Mouse (Mus musculus) liver, postnatal 0 days (tissue): ENCODE measurements around the gene Arhgef2. TPM values are rescaled to one million over a fixed set of nuclear protein-coding genes. Genes with fewer than 3 reads are reported as not detected.
A peak's percentile ranks its signal among the peaks of the same experiment; 100 is the strongest.

Experiments used
- ATAC-seq: fragments of 200-750 bp; cut with Nextera tagmentation; 2 replicates; pipeline ENCODE4 v1.8.0; 2017; ENCODE audit warnings: mild to moderate bottlenecking, moderate library complexity
- DNase-seq: peaks from one replicate; pipeline ENCODE4 v3.0.0-alpha.2; 2016
- H3K27ac ChIP-seq: fragments of 300-500 bp; sonication (generic); 2 replicates; pipeline ENCODE4 v1.5.1; 2014; ENCODE audit warnings: antibody characterized with exemption, moderate library complexity, mild to moderate bottlenecking, low read depth
- H3K27me3 ChIP-seq: fragments of 300-500 bp; sonication (generic); 2 replicates; pipeline ENCODE4 v1.6.1; 2014; ENCODE audit warnings: low read length, control low read depth, mixed read lengths; ENCODE audit not compliant: insufficient read depth
- H3K36me3 ChIP-seq: fragments of 300-500 bp; sonication (generic); replicated peaks from 2 replicates; pipeline ENCODE4 v1.6.1; 2014; ENCODE audit warnings: mild to moderate bottlenecking, control low read depth, low read length, moderate library complexity, mixed read lengths; ENCODE audit not compliant: insufficient read depth
- H3K4me1 ChIP-seq: fragments of 300-500 bp; sonication (generic); 2 replicates; pipeline ENCODE4 v1.6.1; 2014; ENCODE audit warnings: antibody characterized with exemption, mild to moderate bottlenecking, control low read depth; ENCODE audit not compliant: insufficient read depth
- H3K4me2 ChIP-seq: fragments of 300-500 bp; sonication (generic); 2 replicates; pipeline ENCODE4 v1.6.1; 2014; ENCODE audit warnings: low read depth, mild to moderate bottlenecking, low read length, moderate library complexity, mixed read lengths
- H3K4me3 ChIP-seq: fragments of 300-500 bp; sonication (generic); 2 replicates; pipeline ENCODE4 v1.5.1; 2014; ENCODE audit warnings: low read depth, low read length
- H3K9ac ChIP-seq: fragments of 300-500 bp; sonication (generic); replicated peaks from 2 replicates; pipeline ENCODE4 v1.6.1; 2014; ENCODE audit warnings: mild to moderate bottlenecking, moderate library complexity
- H3K9me3 ChIP-seq: fragments of 300-500 bp; sonication (generic); 2 replicates; pipeline ENCODE4 v1.6.1; 2016; ENCODE audit warnings: mild to moderate bottlenecking, control low read depth, low read length, mixed read lengths
- CTCF ChIP-seq: sonication (generic); IDR thresholded peaks from 2 replicates; pipeline ENCODE4 v1.5.1; 2016; ENCODE audit warnings: antibody characterized with exemption, low read depth
- EP300 ChIP-seq: IDR thresholded peaks from 2 replicates; pipeline ENCODE4 v1.6.1; 2016; ENCODE audit warnings: antibody characterized with exemption, low read depth, mild to moderate bottlenecking
- WGBS: fragments of 180-500 bp; shearing (Covaris S2); extraction: QIAGEN DNeasy Blood & Tissue Kit; methylation state at CpG from one replicate; pipeline ENCODE4 v1.1.7; 2014; ENCODE audit not compliant: insufficient replicate concordance; 5-methylcytosine and 5-hydroxymethylcytosine counted together
- polyA plus RNA-seq: library from polyadenylated mRNA; unstranded; fragments of >200 nt; fragmentation: Nextera tagmentation; extraction: Ambion mirVana; gene quantifications from 2 replicates; pipeline ENCODE4 v1.2.1, GENCODE M21; 2015

The Arhgef2 gene
- polyA plus RNA-seq, 1 experiment from 2014 or later = 13.7 TPM

GRCm38 (mm10) chr3:88630849-88631341, 25.1 kb downstream of the Arhgef2 start:
- peak overlapping the region; percentile 29; the same call in 1 of the 2 replicates for H3K27ac ChIP-seq
- no peak overlapping the region for H3K4me3 ChIP-seq
- TF ChIP-seq CTCF (no peak), EP300 (no peak)
- 43% methylated on average over 6 of the region's 6 CpGs for WGBS
- H3K4me2 ChIP-seq = no peak overlapping the region
- peak; percentile 32 for DNase-seq
- ATAC-seq = 0 out of 2 replicates have a peak, but pooled peaks have one; percentile 31
- H3K9me3 ChIP-seq = no peaks in the 10 kb centered on the region
- peaks cover 35% of the 10 kb centered on the region for H3K4me1 ChIP-seq
- H3K27me3 ChIP-seq = no peaks in the 10 kb centered on the region
- peaks cover 62% of the 10 kb centered on the region for H3K36me3 ChIP-seq
- no peak overlapping the region for H3K9ac ChIP-seq

GRCm38 (mm10) chr3:88631921-88632587, 26.3 kb downstream of the Arhgef2 start:
- 73% methylated on average over 12 of the region's 12 CpGs for WGBS
- DNase-seq (peak; percentile 62), ATAC-seq (peak; percentile 13; the same call in 1 of the 2 replicates)
- no peaks in the 10 kb centered on the region for H3K9me3 ChIP-seq
- no peak overlapping the region for H3K9ac ChIP-seq
- TF ChIP-seq EP300 (no peak), CTCF (peak; percentile 81)
- H3K4me3 ChIP-seq = no peak overlapping the region
- H3K4me1 ChIP-seq = peaks cover 24% of the 10 kb centered on the region
- H3K27me3 ChIP-seq = no peaks in the 10 kb centered on the region
- peaks cover 72% of the 10 kb centered on the region for H3K36me3 ChIP-seq
- H3K27ac ChIP-seq = no peak overlapping the region
- H3K4me2 ChIP-seq = no peak overlapping the region

DNA sequence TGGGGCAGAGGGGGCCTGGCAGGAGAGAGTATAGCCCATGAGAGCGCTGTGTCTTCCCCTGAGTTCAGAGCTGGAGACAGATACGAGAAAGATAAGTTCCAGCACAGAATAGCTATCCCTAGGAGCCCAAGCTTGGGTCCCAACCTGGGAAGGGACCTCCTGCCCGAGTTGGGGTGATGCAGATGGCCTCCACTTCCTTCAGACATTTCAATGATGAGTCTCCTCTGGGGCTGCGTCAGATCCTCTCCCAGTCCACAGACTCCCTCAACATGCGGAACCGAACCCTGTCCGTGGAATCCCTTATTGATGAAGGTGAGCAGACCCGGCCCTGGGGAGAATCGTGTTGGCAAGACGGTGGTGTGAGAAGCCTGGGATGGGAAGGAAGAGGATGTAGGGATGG, 27.3 kb downstream of the Arhgef2 start:
- Histone ChIP-seq H3K9ac (no peak overlapping the region), H3K36me3 (peaks cover 75% of the 10 kb centered on the region), H3K9me3 (no peaks in the 10 kb centered on the region), H3K4me2 (no peak overlapping the region), H3K4me3 (no peak overlapping the region), H3K4me1 (peaks cover 16% of the 10 kb centered on the region; the same call in 1 of the 2 replicates), H3K27me3 (no peaks in the 10 kb centered on the region), H3K27ac (no peak overlapping the region)
- DNase-seq (no peak), ATAC-seq (no peak)
- 89% methylated on average over 10 of the region's 10 CpGs for WGBS
- no peak for TF ChIP-seq CTCF
- TF ChIP-seq EP300 = no peak

GRCm38 (mm10) chr3:88635506-88636275, 29.9 kb downstream of the Arhgef2 start:
- Histone ChIP-seq H3K27ac (no peak overlapping the region), H3K4me3 (no peak overlapping the region), H3K4me2 (no peak overlapping the region), H3K9ac (no peak overlapping the region), H3K36me3 (peaks cover 74% of the 10 kb centered on the region), H3K27me3 (no peaks in the 10 kb centered on the region), H3K9me3 (no peaks in the 10 kb centered on the region), H3K4me1 (no peaks in the 10 kb centered on the region)
- ATAC-seq = no peak
- TF ChIP-seq EP300 = no peak
- TF ChIP-seq CTCF = no peak
- no peak for DNase-seq
- 88% methylated on average over 19 of the region's 19 CpGs for whole genome bisulfite sequencing

GRCm38 (mm10) chr3:88636555-88636986, 30.8 kb downstream of the Arhgef2 start:
- H3K9ac ChIP-seq = no peak overlapping the region
- H3K36me3 ChIP-seq = peaks cover 70% of the 10 kb centered on the region
- DNase-seq (no peak), ATAC-seq (no peak)
- H3K9me3 ChIP-seq = no peaks in the 10 kb centered on the region
- 86% methylated on average over 8 of the region's 8 CpGs for WGBS
- no peak overlapping the region for H3K4me2 ChIP-seq
- H3K27ac ChIP-seq = no peak overlapping the region
- H3K4me1 ChIP-seq = no peaks in the 10 kb centered on the region
- H3K27me3 ChIP-seq = no peaks in the 10 kb centered on the region
- TF ChIP-seq EP300 (no peak), CTCF (no peak)
- no peak overlapping the region for H3K4me3 ChIP-seq

GRCm38 (mm10) chr3:88637134-88637533, 31.4 kb downstream of the Arhgef2 start:
- peaks cover 74% of the 10 kb centered on the region for H3K36me3 ChIP-seq
- no peak overlapping the region for H3K9ac ChIP-seq
- no peak for DNase-seq
- no peaks in the 10 kb centered on the region for H3K4me1 ChIP-seq
- WGBS = 85% methylated on average over 5 of the region's 5 CpGs
- no peak overlapping the region for H3K4me3 ChIP-seq
- ATAC-seq = no peak
- H3K4me2 ChIP-seq = no peak overlapping the region
- H3K27ac ChIP-seq = no peak overlapping the region
- TF ChIP-seq EP300 (no peak), CTCF (no peak)
- H3K9me3 ChIP-seq = no peaks in the 10 kb centered on the region
- H3K27me3 ChIP-seq = no peaks in the 10 kb centered on the region
